Mouse (Mus musculus) B cell, adult 62 days (primary cell): ENCODE data around the gene Vcpkmt. TPM values are rescaled to one million over a fixed set of nuclear protein-coding genes. Genes with fewer than 3 reads are reported as not detected.

Experiments used
- total RNA-seq: library from RNA; stranded (reverse); gene quantifications from 4 replicates; pipeline ENCODE4 v1.2.4, GENCODE M21; 2023

The Vcpkmt gene
- total RNA-seq: 8.7 to 16.2 TPM (median 12.8 TPM) in 4 replicates

DNA sequence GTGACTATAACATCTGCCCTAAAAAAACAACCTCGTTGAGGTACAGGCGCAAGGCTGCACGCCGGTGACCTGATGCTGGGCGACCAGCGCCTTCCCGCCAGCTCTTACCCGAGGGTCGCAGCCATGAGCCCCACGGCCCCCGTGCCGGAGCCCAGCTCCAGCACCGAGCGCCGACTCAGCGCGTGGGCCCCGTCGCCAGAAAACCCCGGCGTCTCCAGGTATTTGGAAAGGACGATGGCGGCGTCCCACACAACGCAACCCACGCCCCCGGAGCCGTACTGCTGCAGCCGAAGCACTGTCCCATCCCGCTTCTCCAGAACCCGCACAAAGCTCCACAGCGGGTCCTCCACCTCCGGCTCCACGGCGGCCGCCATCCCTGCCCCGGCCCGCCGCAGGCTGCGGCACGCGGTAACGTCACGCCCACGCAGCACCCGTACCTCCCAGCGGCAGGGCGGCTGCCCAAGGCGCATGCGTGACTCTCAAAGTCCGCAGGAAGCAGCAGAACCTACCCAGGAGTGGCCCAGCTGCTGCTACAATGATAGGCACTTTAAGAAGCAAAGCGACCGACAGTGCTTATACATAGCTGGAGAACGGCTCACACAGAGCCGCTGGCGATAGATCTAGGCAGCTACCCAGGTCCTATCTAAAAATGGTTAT is at the start of gene Vcpkmt:
Gene Vcpkmt (minus strand): TSS at position 416 of the 657 bp plus-strand sequence.

Other genes starting within 250 kb of the Vcpkmt start
- 102 to 118 TPM (median 115 TPM) in 4 replicates for gene Nemf, start 225.9 kb downstream of the Vcpkmt start, total RNA-seq
- 301 to 323 TPM (median 309 TPM) in 4 replicates for gene Arf6, start 210.9 kb downstream of the Vcpkmt start, total RNA-seq
- gene Gm9887, start 210.6 kb downstream of the Vcpkmt start, total RNA-seq: 5.6 to 11.2 TPM (median 7.6 TPM) in 4 replicates
- gene Sos2, start 98.8 kb upstream of the Vcpkmt start, total RNA-seq: 31.3 to 37.5 TPM (median 32.5 TPM) in 4 replicates
- 7.3 to 10.5 TPM (median 9.0 TPM) in 4 replicates for gene L2hgdh, start 141.8 kb upstream of the Vcpkmt start, total RNA-seq
- gene Atp5s, start 141.9 kb upstream of the Vcpkmt start, total RNA-seq: 7.3 to 10.8 TPM (median 9.8 TPM) in 4 replicates
- gene Cdkl1, start 208.2 kb upstream of the Vcpkmt start, total RNA-seq: 12.5 to 16.9 TPM (median 15.6 TPM) in 4 replicates